Mouse (Mus musculus) ES-E14 (cell line): ENCODE results near the gene Adra2c. TPM values are rescaled to one million over a fixed set of nuclear protein-coding genes. Genes with fewer than 3 reads are reported as not detected.

Experiments
- DNase-seq: peaks from one replicate; pipeline ENCODE4 v3.0.0-alpha.2; 2013; ENCODE audit warnings: low read depth, low spot score
- H3K27ac ChIP-seq: 2 replicates; pipeline ENCODE4 v1.5.1; 2012; ENCODE audit warnings: low read depth, mild to moderate bottlenecking, low read length, moderate library complexity, mixed read lengths; ENCODE audit not compliant: poor library complexity, insufficient read depth, severe bottlenecking
- H3K36me3 ChIP-seq: 2 replicates; pipeline ENCODE4 v1.6.1; 2012; ENCODE audit warnings: mild to moderate bottlenecking, low read length, moderate library complexity, mixed read lengths; ENCODE audit not compliant: control insufficient read depth, poor library complexity, insufficient read depth, severe bottlenecking
- H3K4me1 ChIP-seq, 2 experiments: fragments of 150-350 bp in 1 of 2; sonication (generic) in 1 of 2; 2 replicates each; pipeline ENCODE4 v1.6.1; 2012; ENCODE audit warnings: low read length in 2 of 2, mild to moderate bottlenecking in 1 of 2, mixed read lengths in 1 of 2; ENCODE audit not compliant: control insufficient read depth in 2 of 2, insufficient read depth in 2 of 2, poor library complexity in 1 of 2
- H3K4me3 ChIP-seq, 2 experiments: fragments of 150-350 bp in 1 of 2; sonication (generic) in 1 of 2; 2 replicates each; pipeline ENCODE4 v1.5.1; 2012; ENCODE audit warnings: low read length in 2 of 2, low read depth in 1 of 2, mild to moderate bottlenecking in 1 of 2, mixed read lengths in 1 of 2; ENCODE audit not compliant: insufficient read depth in 1 of 2, poor library complexity in 1 of 2, severe bottlenecking in 1 of 2
- H3K9ac ChIP-seq: 2 replicates; pipeline ENCODE4 v1.6.1; 2012; ENCODE audit warnings: low read depth, mild to moderate bottlenecking, low read length, mixed read lengths; ENCODE audit not compliant: poor library complexity, insufficient read depth, severe bottlenecking
- H3K9me3 ChIP-seq: fragments of 150-350 bp; sonication (generic); 2 replicates; pipeline ENCODE4 v1.6.1; 2012; ENCODE audit warnings: low read depth, mild to moderate bottlenecking, low read length; ENCODE audit not compliant: control insufficient read depth, insufficient read depth
- CHD2 ChIP-seq: IDR thresholded peaks from 2 replicates; pipeline ENCODE4 v1.6.1; 2014; ENCODE audit warnings: mild to moderate bottlenecking, low read depth, low read length, inconsistent platforms
- HCFC1 ChIP-seq: IDR thresholded peaks from 2 replicates; pipeline ENCODE4 v1.6.1; 2012; ENCODE audit warnings: low read length, inconsistent platforms, borderline replicate concordance; ENCODE audit not compliant: insufficient read depth
- MAFK ChIP-seq: IDR thresholded peaks from 2 replicates; pipeline ENCODE4 v1.6.1; 2014; ENCODE audit warnings: mild to moderate bottlenecking, low read depth, low read length, inconsistent platforms; ENCODE audit not compliant: insufficient read depth
- ZC3H11A ChIP-seq: IDR thresholded peaks from 2 replicates; pipeline ENCODE4 v1.6.1; 2012; ENCODE audit warnings: low read depth, mild to moderate bottlenecking, inconsistent platforms, low read length, borderline replicate concordance
- ZNF384 ChIP-seq: IDR thresholded peaks from 2 replicates; pipeline ENCODE4 v1.6.1; 2012; ENCODE audit warnings: low read depth, low read length, inconsistent platforms
- in situ Hi-C, 2 experiments: fragments of 600-800 bp; cut with MboI; formaldehyde crosslinking; loops; one replicate each; pipeline ENCODE4 v1.15.1; 2025; ENCODE audit warnings: low sequenced_read_pairs in 2 of 2, inconsistent platforms in 1 of 2; ENCODE audit not compliant: unreplicated experiment in 2 of 2
- total RNA-seq: library from RNA; depleted of rRNA; stranded (reverse); fragments of 300-350 nt; gene quantifications from 2 replicates; pipeline ENCODE4 v1.2.3, GENCODE M21; 2012

The Adra2c gene
- total RNA-seq, 1 experiment, result 0.45 TPM

- H3K4me3 ChIP-seq, result no peak overlapping the region
- H3K4me1 ChIP-seq, result peaks cover 0 to 6% of the 10 kb centered on the region in 2 experiments; a peak in 2 of 4 replicates
- H3K9ac ChIP-seq, result no peak overlapping the region
- H3K9me3 ChIP-seq, result no peaks in the 10 kb centered on the region
- peak; percentile 37 for DNase-seq
- H3K27ac ChIP-seq, result no peak overlapping the region
- in situ Hi-C loops, result no loop called here
- H3K36me3 ChIP-seq, result no peaks in the 10 kb centered on the region
- no peak for TF ChIP-seq ZC3H11A
- TF ChIP-seq MAFK, result no peak
- no peak for TF ChIP-seq CHD2
- TF ChIP-seq ZNF384, result no peak
- no peak for TF ChIP-seq HCFC1
Measured at GRCm38 (mm10) chr5:35244204-35244603, 33.9 kb upstream of the Adra2c start.

- in situ Hi-C loops, result no loop called here
- Histone ChIP-seq H3K4me3 (no peak overlapping the region), H3K27ac (no peak overlapping the region), H3K36me3 (no peaks in the 10 kb centered on the region), H3K4me1 (peaks cover 0 to 6% of the 10 kb centered on the region in 2 experiments; a peak in 2 of 4 replicates), H3K9ac (no peak overlapping the region), H3K9me3 (no peaks in the 10 kb centered on the region)
- no peak for DNase-seq
- TF ChIP-seq HCFC1, result no peak
Measured at GRCm38 (mm10) chr5:35245555-35246273, 32.4 kb upstream of the Adra2c start.

GRCm38 (mm10) chr5:35254964-35255716, 23.0 kb upstream of the Adra2c start:
- Histone ChIP-seq H3K9me3 (no peaks in the 10 kb centered on the region), H3K4me3 (no peak overlapping the region), H3K4me1 (peaks cover 0 to 4% of the 10 kb centered on the region in 2 experiments; a peak in 1 of 4 replicates), H3K9ac (no peak overlapping the region), H3K27ac (no peak overlapping the region), H3K36me3 (no peaks in the 10 kb centered on the region)
- TF ChIP-seq ZNF384 (no peak), CHD2 (no peak), MAFK (no peak)
- DNase-seq, result no peak
- in situ Hi-C loops, result no loop called here

- Histone ChIP-seq H3K9ac (no peak overlapping the region), H3K4me3 (no peak overlapping the region), H3K36me3 (no peaks in the 10 kb centered on the region), H3K27ac (no peak overlapping the region), H3K4me1 (no peaks in the 10 kb centered on the region), H3K9me3 (no peaks in the 10 kb centered on the region)
- TF ChIP-seq MAFK (no peak), CHD2 (no peak), ZNF384 (no peak), HCFC1 (no peak), ZC3H11A (no peak)
- DNase-seq, result no peak
- in situ Hi-C loops, result no loop called here
Measured at GRCm38 (mm10) chr5:35263716-35264115, 14.4 kb upstream of the Adra2c start.

- no peaks in the 10 kb centered on the region for H3K9me3 ChIP-seq
- H3K4me1 ChIP-seq, result no peaks in the 10 kb centered on the region
- no peak overlapping the region for H3K9ac ChIP-seq
- in situ Hi-C loops, result no loop called here
- H3K4me3 ChIP-seq, result no peak overlapping the region
- TF ChIP-seq ZNF384, result no peak
- TF ChIP-seq ZC3H11A, result no peak
- no peak for TF ChIP-seq HCFC1
- TF ChIP-seq MAFK, result no peak
- no peak for TF ChIP-seq CHD2
- no peak overlapping the region for H3K27ac ChIP-seq
- no peak for DNase-seq
- H3K36me3 ChIP-seq, result no peaks in the 10 kb centered on the region
Measured at GRCm38 (mm10) chr5:35267486-35267885, 10.6 kb upstream of the Adra2c start.
